Mouse (Mus musculus): ENCODE measurements at regions not wholly inside any gene's neighbourhood (a gene's known extent, or its start where the extent isn't known, plus 50 kb on each side); places are given as distances from the start of the nearest gene placed in this dataset.

DNA sequence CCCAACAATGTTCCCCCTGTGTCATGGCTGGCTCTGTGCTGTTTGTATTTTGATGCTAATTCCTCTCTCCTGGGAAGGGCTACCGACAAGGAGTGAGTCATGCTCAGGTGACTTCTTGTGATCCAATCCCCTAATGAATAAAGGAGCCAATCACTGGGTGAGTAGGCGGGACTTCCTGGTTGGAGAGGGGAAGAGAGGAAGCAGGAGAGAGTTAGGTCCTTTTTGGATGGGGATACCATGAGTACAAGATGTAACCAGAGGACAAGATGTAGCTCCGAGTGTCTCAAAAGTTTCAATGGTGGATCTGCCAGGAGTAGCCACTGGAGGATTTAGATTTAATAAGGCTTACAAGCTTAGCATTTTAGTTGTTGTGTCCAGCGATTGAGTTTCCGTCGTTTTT lies 122.1 kb downstream of the Usp46 start:
- TF ChIP-seq POLR2A (IDR thresholded peaks at IDR 0.05; ENCODE audit: insufficient read depth, low read depth, low read length) (no peak), CTCF (IDR thresholded peaks at IDR 0.05; ENCODE audit: insufficient read depth, low read depth, low read length) (no peak)

Data from olfactory bulb, adult 2 months (tissue).